Mouse (Mus musculus): Measurements from ENCODE around the gene Sgcb. TPM values are rescaled to one million over a fixed set of nuclear protein-coding genes. Genes with fewer than 3 reads are reported as not detected.
A peak's percentile ranks its signal among the peaks of the same experiment; 100 is the strongest.

Gene Sgcb
- polyA plus RNA-seq, 1 experiment from 2014 or later: 35.3 TPM

GRCm38 (mm10) chr5:73669386-73669785 is 21.8 kb upstream of the Sgcb start:
- 54% methylated on average over 26 of the region's 26 CpGs for WGBS
- H3K4me1 ChIP-seq (replicated peaks): peaks cover 3% of the 10 kb centered on the region; the same call in 1 of the 2 replicates
- no peak overlapping the region for H3K4me3 ChIP-seq
- no peaks in the 10 kb centered on the region for H3K36me3 ChIP-seq
- peaks cover 4% of the 10 kb centered on the region for H3K27me3 ChIP-seq
- no peak overlapping the region for H3K27ac ChIP-seq
- ATAC-seq (replicated peaks; ENCODE audit: insufficient number of reproducible peaks, insufficient read depth, low FRiP score, low read depth): no peak
- no peaks in the 10 kb centered on the region for H3K9me3 ChIP-seq (replicated peaks)
- peak overlapping the region; percentile 38 for H3K4me2 ChIP-seq
- H3K9ac ChIP-seq: no peak overlapping the region

- no peak overlapping the region for H3K27ac ChIP-seq
- peaks cover 3% of the 10 kb centered on the region; the same call in 1 of the 2 replicates for H3K4me1 ChIP-seq (replicated peaks)
- no peaks in the 10 kb centered on the region for H3K9me3 ChIP-seq (replicated peaks)
- no peak overlapping the region for H3K4me3 ChIP-seq
- WGBS: 73% methylated on average over 2 of the region's 2 CpGs
- no peak overlapping the region for H3K9ac ChIP-seq
- H3K4me2 ChIP-seq: no peak overlapping the region
- H3K27me3 ChIP-seq: peaks cover 4% of the 10 kb centered on the region
- ATAC-seq (replicated peaks; ENCODE audit: insufficient number of reproducible peaks, insufficient read depth, low FRiP score, low read depth): no peak
- no peaks in the 10 kb centered on the region for H3K36me3 ChIP-seq
Observed at GRCm38 (mm10) chr5:73667877-73668276, 20.3 kb upstream of the Sgcb start.

DNA sequence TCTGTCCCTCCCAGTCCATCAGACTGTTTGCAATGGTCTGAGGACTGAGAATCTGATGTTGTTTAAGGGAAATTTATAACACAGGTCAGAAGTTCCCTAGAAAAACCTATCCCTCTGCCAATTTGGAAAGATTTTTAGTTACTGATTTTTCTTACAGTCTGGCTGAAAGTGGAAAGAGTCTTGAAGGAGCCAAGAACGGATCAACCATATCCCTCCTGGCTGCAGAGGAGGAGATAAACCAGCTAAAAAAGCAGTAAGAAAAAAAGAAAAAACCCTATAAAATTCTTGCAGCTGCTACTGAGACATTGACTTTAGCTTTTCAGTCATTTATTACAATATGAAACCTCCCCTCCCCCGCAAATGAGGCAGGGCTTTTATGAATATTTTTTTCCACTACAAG is 19.1 kb upstream of the Sgcb start:
- Histone ChIP-seq H3K27me3 (peaks cover 4% of the 10 kb centered on the region), H3K27ac (no peak overlapping the region), H3K9ac (no peak overlapping the region), H3K9me3 (replicated peaks) (no peaks in the 10 kb centered on the region), H3K4me3 (no peak overlapping the region), H3K36me3 (no peaks in the 10 kb centered on the region), H3K4me1 (replicated peaks) (peaks cover 3% of the 10 kb centered on the region; the same call in 1 of the 2 replicates), H3K4me2 (no peak overlapping the region)
- no peak for ATAC-seq (replicated peaks; ENCODE audit: insufficient number of reproducible peaks, insufficient read depth, low FRiP score, low read depth)
- 62% methylated on average over 2 of the region's 2 CpGs for WGBS

- H3K27me3 ChIP-seq: peaks cover 67% of the 10 kb centered on the region
- ATAC-seq (replicated peaks; ENCODE audit: insufficient number of reproducible peaks, insufficient read depth, low FRiP score, low read depth): no peak
- peak overlapping the region; percentile 65 for H3K4me3 ChIP-seq
- H3K9ac ChIP-seq: no peak overlapping the region
- no peaks in the 10 kb centered on the region for H3K9me3 ChIP-seq (replicated peaks)
- H3K4me2 ChIP-seq: peak overlapping the region; percentile 99
- peaks cover 23% of the 10 kb centered on the region for H3K4me1 ChIP-seq (replicated peaks)
- H3K36me3 ChIP-seq: no peaks in the 10 kb centered on the region
- H3K27ac ChIP-seq: no peak overlapping the region
- 2% methylated on average over 4 of the region's 4 CpGs for WGBS
Observed at GRCm38 (mm10) chr5:73651855-73652201, 4.2 kb upstream of the Sgcb start.

- peaks cover 67% of the 10 kb centered on the region for H3K27me3 ChIP-seq
- no peak for ATAC-seq (replicated peaks; ENCODE audit: insufficient number of reproducible peaks, insufficient read depth, low FRiP score, low read depth)
- peak within 1 kb of the TSS; percentile 99 for H3K4me2 ChIP-seq
- H3K4me3 ChIP-seq: peak within 1 kb of the TSS; percentile 65
- peaks cover 29% of the 10 kb centered on the region for H3K4me1 ChIP-seq (replicated peaks)
- no peaks in the 10 kb centered on the region for H3K9me3 ChIP-seq (replicated peaks)
- no peak within 1 kb of the TSS for H3K27ac ChIP-seq
- no peaks in the 10 kb centered on the region for H3K36me3 ChIP-seq
- WGBS: under 1% methylated on average over 57 of the region's 57 CpGs
- H3K9ac ChIP-seq: peak within 1 kb of the TSS; percentile 51
Observed at GRCm38 (mm10) chr5:73651061-73651854, 3.7 kb upstream of the Sgcb start, which contains the start of gene Spata18. Gene Spata18, plus strand, starts transcription at chr5:73651379.

DNA sequence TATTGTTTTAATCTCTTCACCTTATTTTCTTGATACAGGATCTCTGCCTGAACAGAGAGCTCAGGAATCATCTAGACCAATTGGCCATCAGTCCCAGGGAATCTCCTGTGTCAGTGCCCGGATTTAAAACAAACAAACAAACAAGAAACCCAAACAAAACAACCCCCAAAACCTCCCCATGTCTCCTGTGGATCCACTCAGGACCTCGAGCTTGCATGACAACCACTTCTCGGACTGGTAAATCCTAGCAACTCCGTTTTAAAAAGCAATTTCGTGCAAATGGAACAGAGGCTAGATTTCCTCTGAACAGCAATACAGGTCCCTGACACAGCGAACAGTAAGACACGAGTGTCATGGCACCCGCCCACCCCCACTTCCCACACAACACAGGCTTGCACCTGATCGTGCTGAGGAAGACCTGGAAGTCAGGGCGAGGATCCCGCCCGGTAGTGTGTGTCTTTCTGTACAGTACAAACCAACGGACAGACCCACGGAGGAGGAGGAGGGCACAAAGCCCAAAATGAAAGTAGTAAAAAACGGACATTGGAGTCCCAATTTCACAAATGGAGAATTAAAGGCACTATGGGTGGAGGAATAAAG is 2.9 kb upstream of the Sgcb start:
- Histone ChIP-seq H3K27me3 (peaks cover 66% of the 10 kb centered on the region), H3K9ac (peak overlapping the region; percentile 51), H3K4me2 (peak overlapping the region; percentile 99), H3K9me3 (replicated peaks) (no peaks in the 10 kb centered on the region), H3K4me1 (replicated peaks) (peaks cover 29% of the 10 kb centered on the region), H3K4me3 (peak overlapping the region; percentile 65), H3K27ac (no peak overlapping the region), H3K36me3 (no peaks in the 10 kb centered on the region)
- ATAC-seq (replicated peaks; ENCODE audit: insufficient number of reproducible peaks, insufficient read depth, low FRiP score, low read depth): no peak
- 2% methylated on average over 15 of the region's 15 CpGs for WGBS

- Histone ChIP-seq H3K4me1 (replicated peaks) (peaks cover 12% of the 10 kb centered on the region), H3K27me3 (no peaks in the 10 kb centered on the region)
- no peak for ATAC-seq (replicated peaks; ENCODE audit: insufficient number of reproducible peaks, insufficient read depth, low FRiP score, low read depth)
Observed at GRCm38 (mm10) chr5:73642091-73642490, 5.5 kb downstream of the Sgcb start.

GRCm38 (mm10) chr5:73641058-73641457 is 6.5 kb downstream of the Sgcb start:
- Histone ChIP-seq H3K27ac (no peak overlapping the region), H3K27me3 (no peaks in the 10 kb centered on the region), H3K9ac (no peak overlapping the region), H3K9me3 (replicated peaks) (no peaks in the 10 kb centered on the region), H3K4me3 (no peak overlapping the region), H3K4me1 (replicated peaks) (0 out of 2 replicates have a peak, but pooled peaks cover 4% of the 10 kb centered on the region), H3K36me3 (peaks cover 19% of the 10 kb centered on the region), H3K4me2 (no peak overlapping the region)
- WGBS: 84% methylated on average over 3 of the region's 3 CpGs
- no peak for ATAC-seq (replicated peaks; ENCODE audit: insufficient number of reproducible peaks, insufficient read depth, low FRiP score, low read depth)

More at GRCm38 (mm10) chr5:73642091-73642490, 5.5 kb downstream of the Sgcb start:
- Histone ChIP-seq H3K36me3 (peaks cover 19% of the 10 kb centered on the region), H3K4me3 (no peak overlapping the region), H3K27ac (no peak overlapping the region), H3K4me2 (no peak overlapping the region), H3K9ac (no peak overlapping the region), H3K9me3 (replicated peaks) (no peaks in the 10 kb centered on the region)
- WGBS: 87% methylated on average over 4 of the region's 4 CpGs

- H3K27me3 ChIP-seq: no peaks in the 10 kb centered on the region
- H3K9me3 ChIP-seq (replicated peaks): peaks cover 6% of the 10 kb centered on the region; the same call in 1 of the 2 replicates
- no peak overlapping the region for H3K4me3 ChIP-seq
- H3K9ac ChIP-seq: no peak overlapping the region
- H3K4me1 ChIP-seq (replicated peaks): 0 out of 2 replicates have a peak, but pooled peaks cover 4% of the 10 kb centered on the region
- peaks cover 42% of the 10 kb centered on the region for H3K36me3 ChIP-seq
- H3K4me2 ChIP-seq: no peak overlapping the region
- ATAC-seq (replicated peaks; ENCODE audit: insufficient number of reproducible peaks, insufficient read depth, low FRiP score, low read depth): no peak
- H3K27ac ChIP-seq: no peak overlapping the region
- 49% methylated on average over 8 of the region's 8 CpGs for WGBS
Observed at GRCm38 (mm10) chr5:73637337-73638107, 10.1 kb downstream of the Sgcb start.

DNA sequence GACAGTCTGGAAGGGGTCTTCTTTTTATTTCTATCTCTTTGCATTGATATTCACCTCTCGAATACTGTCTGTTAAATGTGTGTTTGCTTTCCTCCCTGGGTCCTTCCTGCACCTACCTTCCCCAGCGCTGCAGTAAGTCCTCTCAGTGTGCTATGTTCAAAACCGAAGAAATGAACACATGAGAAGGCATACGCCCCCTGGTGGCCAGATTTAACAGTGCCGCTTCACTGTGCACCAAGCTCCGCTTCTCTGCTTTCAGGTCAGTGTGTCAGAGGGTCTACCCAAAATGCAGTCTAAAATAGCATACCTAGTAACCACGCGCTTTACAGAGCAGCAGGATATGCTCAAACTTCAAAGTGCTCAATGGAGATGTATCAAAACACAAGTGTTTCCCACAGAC is 14.4 kb downstream of the Sgcb start:
- no peaks in the 10 kb centered on the region for H3K27me3 ChIP-seq
- H3K36me3 ChIP-seq: peaks cover 25% of the 10 kb centered on the region
- H3K4me1 ChIP-seq (replicated peaks): 0 out of 2 replicates have a peak, but pooled peaks cover 9% of the 10 kb centered on the region
- no peak for ATAC-seq (replicated peaks; ENCODE audit: insufficient number of reproducible peaks, insufficient read depth, low FRiP score, low read depth)
- H3K4me3 ChIP-seq: no peak overlapping the region
- H3K9ac ChIP-seq: no peak overlapping the region
- H3K4me2 ChIP-seq: no peak overlapping the region
- no peak overlapping the region for H3K27ac ChIP-seq
- H3K9me3 ChIP-seq (replicated peaks): peaks cover 6% of the 10 kb centered on the region; the same call in 1 of the 2 replicates
- 55% methylated on average over 8 of the region's 8 CpGs for WGBS

DNA sequence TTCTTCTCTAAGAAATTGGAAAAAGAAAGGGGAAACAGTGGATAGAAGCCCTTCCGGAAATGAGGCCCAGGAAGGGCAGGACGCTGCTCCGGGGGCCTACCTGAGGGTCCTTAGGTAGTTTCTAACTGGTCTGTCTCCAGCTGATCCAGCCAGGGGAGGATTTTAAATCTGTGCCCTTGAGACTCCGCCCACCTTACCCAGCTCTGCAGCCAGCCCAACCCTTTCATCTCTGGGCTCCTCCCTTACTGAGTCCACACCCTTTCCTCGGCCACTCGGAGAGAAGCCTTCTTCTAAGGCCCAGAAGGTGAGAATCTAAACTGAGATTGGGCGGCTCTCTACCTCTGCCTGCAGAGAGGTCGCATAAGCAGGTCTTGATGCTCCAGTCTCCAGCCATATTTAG is 15.3 kb downstream of the Sgcb start, which contains the start of gene Lrrc66:
Gene Lrrc66, minus strand, starts transcription at position 236 of the 400 bp plus-strand sequence.
- no peak within 1 kb of the TSS for H3K4me2 ChIP-seq

More for the DNA sequence above, 15.3 kb downstream of the Sgcb start, which contains the start of gene Lrrc66:
- H3K27ac ChIP-seq: no peak within 1 kb of the TSS
- WGBS: 77% methylated on average over 8 of the region's 8 CpGs
- H3K27me3 ChIP-seq: no peaks in the 10 kb centered on the region
- no peak within 1 kb of the TSS for H3K9ac ChIP-seq
- no peak within 1 kb of the TSS for H3K4me3 ChIP-seq
- ATAC-seq (replicated peaks; ENCODE audit: insufficient number of reproducible peaks, insufficient read depth, low FRiP score, low read depth): no peak
- 0 out of 2 replicates have a peak, but pooled peaks cover 6% of the 10 kb centered on the region for H3K4me1 ChIP-seq (replicated peaks)
- peaks cover 25% of the 10 kb centered on the region for H3K36me3 ChIP-seq
- H3K9me3 ChIP-seq (replicated peaks): peaks cover 6% of the 10 kb centered on the region; the same call in 1 of the 2 replicates

Data from heart, embryonic 15.5 days (tissue).